Mouse (Mus musculus) heart, postnatal 0 days (tissue): ENCODE data around the gene Insl6.

ENCODE experiments used
- CTCF ChIP-seq: IDR thresholded peaks from 2 replicates; pipeline ENCODE4 v1.5.1; 2016; ENCODE audit warnings: antibody characterized with exemption, control low read depth, low read depth
- EP300 ChIP-seq: IDR thresholded peaks from 2 replicates; pipeline ENCODE4 v1.6.1; 2016; ENCODE audit warnings: antibody characterized with exemption, low read depth

DNA sequence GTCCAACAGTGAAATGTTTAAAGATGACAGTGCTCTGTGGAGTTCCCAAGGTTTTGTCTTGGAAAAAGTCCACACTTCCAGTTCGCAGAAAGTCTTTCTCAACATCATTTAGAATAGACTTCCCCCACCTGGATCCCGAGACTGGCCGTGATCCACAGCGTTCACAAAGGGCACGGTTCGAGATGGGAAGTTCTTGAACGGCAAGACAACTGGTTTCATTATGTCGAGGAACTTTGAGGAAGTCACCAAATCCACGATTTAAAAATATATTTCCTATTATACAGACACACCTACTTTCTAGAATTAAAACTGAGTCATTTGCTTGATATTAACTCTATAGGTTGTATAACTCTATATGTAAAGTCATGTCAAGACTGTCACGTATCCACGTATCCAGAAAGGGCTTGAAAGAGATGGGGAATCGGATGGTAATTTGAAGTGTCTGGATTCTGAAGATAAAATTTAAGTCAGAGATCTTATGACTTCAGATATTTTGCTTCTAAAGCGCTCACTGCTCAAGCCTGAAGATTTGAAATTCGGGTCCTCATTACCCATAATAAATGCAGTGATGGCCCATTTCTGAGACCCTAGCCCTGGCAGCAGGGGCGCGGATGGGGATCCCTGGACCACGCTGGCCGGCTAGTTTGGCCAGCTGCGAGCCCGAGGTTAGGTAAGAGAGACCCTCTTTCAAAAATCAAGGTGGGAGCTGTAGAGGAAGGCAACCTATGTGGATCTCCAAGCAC is 41.2 kb upstream of the Insl6 start:
- no peak for TF ChIP-seq CTCF
- no peak for TF ChIP-seq EP300
